Mouse (Mus musculus) lung, postnatal 36 days (tissue): ENCODE measurements at regions not wholly inside any gene's neighbourhood (a gene's known extent, or its start where the extent isn't known, plus 50 kb on each side); places are given as distances from the start of the nearest gene placed in this dataset.

Experiments used
- DNase-seq: peaks from one replicate; pipeline ENCODE4 v3.0.0; 2022; ENCODE audit warnings: mixed read lengths

- DNase-seq = no peak
Observed at GRCm38 (mm10) chr10:106113083-106113482, 271.9 kb upstream of the Mettl25 start.

- no peak for DNase-seq
Observed at GRCm38 (mm10) chr10:106114743-106115486, 273.7 kb upstream of the Mettl25 start.

- DNase-seq = no peak
Observed at GRCm38 (mm10) chr10:106121826-106122225, 280.6 kb upstream of the Mettl25 start.

GRCm38 (mm10) chr10:106122952-106123351 lies 281.8 kb upstream of the Mettl25 start:
- DNase-seq = no peak

GRCm38 (mm10) chr10:106172131-106172530 lies 298.0 kb upstream of the Ppfia2 start:
- DNase-seq = no peak

GRCm38 (mm10) chr10:106174433-106174832 lies 295.7 kb upstream of the Ppfia2 start:
- DNase-seq = no peak

GRCm38 (mm10) chr10:106179651-106180050 lies 290.5 kb upstream of the Ppfia2 start:
- no peak for DNase-seq

GRCm38 (mm10) chr10:106202566-106202965 lies 267.6 kb upstream of the Ppfia2 start:
- no peak for DNase-seq

GRCm38 (mm10) chr10:106224251-106224650 lies 245.9 kb upstream of the Ppfia2 start:
- no peak for DNase-seq

GRCm38 (mm10) chr10:106242180-106242579 lies 228.0 kb upstream of the Ppfia2 start:
- no peak for DNase-seq

GRCm38 (mm10) chr10:106254106-106254505 lies 216.0 kb upstream of the Ppfia2 start:
- no peak for DNase-seq

- no peak for DNase-seq
Observed at GRCm38 (mm10) chr10:106259811-106260210, 210.3 kb upstream of the Ppfia2 start.

- DNase-seq = peak; percentile 9
Observed at GRCm38 (mm10) chr10:106273335-106273734, 196.8 kb upstream of the Ppfia2 start.

- no peak for DNase-seq
Observed at GRCm38 (mm10) chr10:106289951-106290350, 180.2 kb upstream of the Ppfia2 start.

GRCm38 (mm10) chr10:106290736-106291135 lies 179.4 kb upstream of the Ppfia2 start:
- no peak for DNase-seq

GRCm38 (mm10) chr10:106295501-106295900 lies 174.6 kb upstream of the Ppfia2 start:
- DNase-seq = no peak

GRCm38 (mm10) chr10:106335166-106335565 lies 135.0 kb upstream of the Ppfia2 start:
- DNase-seq = no peak

GRCm38 (mm10) chr10:106351663-106352062 lies 118.5 kb upstream of the Ppfia2 start:
- DNase-seq = no peak

- DNase-seq = no peak
Observed at GRCm38 (mm10) chr10:106375653-106376052, 94.5 kb upstream of the Ppfia2 start.

GRCm38 (mm10) chr10:106376161-106376560 lies 94.0 kb upstream of the Ppfia2 start:
- DNase-seq = no peak

GRCm38 (mm10) chr10:106380628-106381027 lies 89.5 kb upstream of the Ppfia2 start:
- DNase-seq = no peak

- no peak for DNase-seq
Observed at GRCm38 (mm10) chr10:106408705-106409104, 61.4 kb upstream of the Ppfia2 start.

- DNase-seq = no peak
Observed at GRCm38 (mm10) chr10:106413181-106413580, 57.0 kb upstream of the Ppfia2 start.

- DNase-seq = no peak
Observed at GRCm38 (mm10) chr10:106414990-106415389, 55.1 kb upstream of the Ppfia2 start.

GRCm38 (mm10) chr10:106417156-106417555 lies 53.0 kb upstream of the Ppfia2 start:
- no peak for DNase-seq
